Mouse (Mus musculus) heart, embryonic 16.5 days (tissue): ENCODE results near the gene Csrp1. TPM values are rescaled to one million over a fixed set of nuclear protein-coding genes. Genes with fewer than 3 reads are reported as not detected.

ENCODE experiments used
- ATAC-seq: fragments of 200-750 bp; cut with Nextera tagmentation; replicated peaks from 2 replicates; pipeline ENCODE4 v1.8.0; 2017; ENCODE audit warnings: moderate number of reproducible peaks; ENCODE audit not compliant: insufficient read depth, low FRiP score; ENCODE audit errors: extremely low read depth
- H3K27ac ChIP-seq: fragments of 300-500 bp; sonication (generic); 2 replicates; pipeline ENCODE4 v1.5.1; 2014; ENCODE audit warnings: mild to moderate bottlenecking, low read length, control low read depth, moderate library complexity
- H3K27me3 ChIP-seq: fragments of 300-500 bp; sonication (generic); 2 replicates; pipeline ENCODE4 v1.6.1; 2014; ENCODE audit warnings: low read length, mixed read lengths; ENCODE audit not compliant: control insufficient read depth, insufficient read depth
- H3K36me3 ChIP-seq: fragments of 300-500 bp; sonication (generic); 2 replicates; pipeline ENCODE4 v1.6.1; 2014; ENCODE audit not compliant: control insufficient read depth, insufficient read depth
- H3K4me1 ChIP-seq: fragments of 300-500 bp; sonication (generic); 2 replicates; pipeline ENCODE4 v1.6.1; 2014; ENCODE audit warnings: low read length, mixed read lengths; ENCODE audit not compliant: control insufficient read depth, insufficient read depth
- H3K4me2 ChIP-seq: fragments of 300-500 bp; sonication (generic); 2 replicates; pipeline ENCODE4 v1.6.1; 2014; ENCODE audit warnings: low read depth, mild to moderate bottlenecking, control low read depth, low read length
- H3K4me3 ChIP-seq: fragments of 300-500 bp; sonication (generic); 2 replicates; pipeline ENCODE4 v1.5.1; 2014; ENCODE audit warnings: mild to moderate bottlenecking, control low read depth, low read length
- H3K9ac ChIP-seq: fragments of 300-500 bp; sonication (generic); 2 replicates; pipeline ENCODE4 v1.6.1; 2014; ENCODE audit warnings: low read length, control low read depth
- H3K9me3 ChIP-seq: fragments of 300-500 bp; sonication (generic); replicated peaks from 2 replicates; pipeline ENCODE4 v1.6.1; 2016; ENCODE audit warnings: low read length; ENCODE audit not compliant: control insufficient read depth
- WGBS: fragments of 180-500 bp; shearing (Covaris S2); extraction: QIAGEN DNeasy Blood & Tissue Kit; methylation state at CpG from one replicate; pipeline ENCODE4 v1.1.7; 2014; 5-methylcytosine and 5-hydroxymethylcytosine counted together
- polyA plus RNA-seq: library from polyadenylated mRNA; unstranded; fragments of >200 nt; fragmentation: Nextera tagmentation; extraction: Ambion mirVana; gene quantifications from 2 replicates; pipeline ENCODE4 v1.2.1, GENCODE M21; 2015

The Csrp1 gene
- polyA plus RNA-seq, 1 experiment from 2014 or later: 160 TPM

GRCm38 (mm10) chr1:135701314-135701713, 18.5 kb upstream of the Csrp1 start:
- ATAC-seq: no peak
- Histone ChIP-seq H3K27ac (no peak overlapping the region), H3K27me3 (no peaks in the 10 kb centered on the region), H3K9me3 (no peaks in the 10 kb centered on the region), H3K36me3 (no peaks in the 10 kb centered on the region), H3K4me2 (no peak overlapping the region), H3K4me1 (peaks cover 18% of the 10 kb centered on the region), H3K9ac (no peak overlapping the region), H3K4me3 (no peak overlapping the region)
- 50% methylated on average over 3 of the region's 3 CpGs for WGBS

- 61% methylated on average over 2 of the region's 2 CpGs for WGBS
- H3K4me3 ChIP-seq: no peak overlapping the region
- no peak overlapping the region for H3K27ac ChIP-seq
- H3K36me3 ChIP-seq: no peaks in the 10 kb centered on the region
- no peak for ATAC-seq
- no peaks in the 10 kb centered on the region for H3K9me3 ChIP-seq
- H3K9ac ChIP-seq: no peak overlapping the region
- H3K4me1 ChIP-seq: peaks cover 18% of the 10 kb centered on the region
- no peak overlapping the region for H3K4me2 ChIP-seq
- H3K27me3 ChIP-seq: no peaks in the 10 kb centered on the region
Observed at GRCm38 (mm10) chr1:135702722-135703121, 17.1 kb upstream of the Csrp1 start.

- H3K4me1 ChIP-seq: peaks cover 7% of the 10 kb centered on the region
- no peak overlapping the region for H3K9ac ChIP-seq
- no peaks in the 10 kb centered on the region for H3K9me3 ChIP-seq
- no peak overlapping the region for H3K4me2 ChIP-seq
- H3K4me3 ChIP-seq: no peak overlapping the region
- ATAC-seq: no peak
- no peak overlapping the region for H3K27ac ChIP-seq
- H3K36me3 ChIP-seq: no peaks in the 10 kb centered on the region
- 67% methylated on average over 3 of the region's 3 CpGs for WGBS
- H3K27me3 ChIP-seq: no peaks in the 10 kb centered on the region
Observed at GRCm38 (mm10) chr1:135704317-135704821, 15.5 kb upstream of the Csrp1 start.

GRCm38 (mm10) chr1:135708369-135708768, 11.5 kb upstream of the Csrp1 start:
- H3K36me3 ChIP-seq: no peaks in the 10 kb centered on the region
- no peak overlapping the region for H3K4me3 ChIP-seq
- no peak overlapping the region for H3K27ac ChIP-seq
- WGBS: 53% methylated on average over 4 of the region's 4 CpGs
- H3K9me3 ChIP-seq: no peaks in the 10 kb centered on the region
- no peak overlapping the region for H3K9ac ChIP-seq
- H3K4me2 ChIP-seq: peak overlapping the region; percentile 22
- H3K4me1 ChIP-seq: peaks cover 9% of the 10 kb centered on the region
- no peak for ATAC-seq
- H3K27me3 ChIP-seq: no peaks in the 10 kb centered on the region

GRCm38 (mm10) chr1:135711126-135711525, 8.7 kb upstream of the Csrp1 start:
- peaks cover 26% of the 10 kb centered on the region for H3K4me1 ChIP-seq
- no peaks in the 10 kb centered on the region for H3K9me3 ChIP-seq
- H3K27ac ChIP-seq: peak overlapping the region; percentile 23; the same call in 1 of the 2 replicates
- WGBS: 15% methylated on average over 7 of the region's 7 CpGs
- no peak overlapping the region for H3K9ac ChIP-seq
- ATAC-seq: peak; percentile 62; the same call in 1 of the 2 replicates
- H3K4me2 ChIP-seq: no peak overlapping the region
- H3K36me3 ChIP-seq: no peaks in the 10 kb centered on the region
- H3K4me3 ChIP-seq: no peak overlapping the region
- H3K27me3 ChIP-seq: no peaks in the 10 kb centered on the region

- no peaks in the 10 kb centered on the region for H3K36me3 ChIP-seq
- ATAC-seq: no peak
- H3K4me1 ChIP-seq: peaks cover 26% of the 10 kb centered on the region
- no peaks in the 10 kb centered on the region for H3K9me3 ChIP-seq
- H3K9ac ChIP-seq: peak overlapping the region; percentile 3; the same call in 1 of the 2 replicates
- H3K27ac ChIP-seq: peak overlapping the region; percentile 85
- no peak overlapping the region for H3K4me2 ChIP-seq
- WGBS: 57% methylated on average over 9 of the region's 9 CpGs
- no peak overlapping the region for H3K4me3 ChIP-seq
- no peaks in the 10 kb centered on the region for H3K27me3 ChIP-seq
Observed at GRCm38 (mm10) chr1:135714028-135714815, 5.6 kb upstream of the Csrp1 start.

GRCm38 (mm10) chr1:135714901-135715609, 4.8 kb upstream of the Csrp1 start:
- Histone ChIP-seq H3K9ac (no peak overlapping the region), H3K9me3 (no peaks in the 10 kb centered on the region), H3K36me3 (no peaks in the 10 kb centered on the region), H3K27me3 (no peaks in the 10 kb centered on the region), H3K4me2 (no peak overlapping the region), H3K27ac (peak overlapping the region; percentile 85), H3K4me3 (no peak overlapping the region), H3K4me1 (peaks cover 30% of the 10 kb centered on the region)
- 27% methylated on average over 3 of the region's 3 CpGs for WGBS
- ATAC-seq: peak; percentile 61

- no peaks in the 10 kb centered on the region for H3K36me3 ChIP-seq
- H3K9ac ChIP-seq: peak overlapping the region; percentile 10; the same call in 1 of the 2 replicates
- H3K9me3 ChIP-seq: no peaks in the 10 kb centered on the region
- peaks cover 20% of the 10 kb centered on the region for H3K4me1 ChIP-seq
- H3K27me3 ChIP-seq: no peaks in the 10 kb centered on the region
- H3K4me2 ChIP-seq: peak overlapping the region; percentile 29
- ATAC-seq: 0 out of 2 replicates have a peak, but pooled peaks have one; percentile 28
- WGBS: 20% methylated on average over 9 of the region's 9 CpGs
- no peak overlapping the region; the same call in 1 of the 2 replicates for H3K27ac ChIP-seq
- H3K4me3 ChIP-seq: no peak overlapping the region
Observed at GRCm38 (mm10) chr1:135719486-135719885, 375 bp upstream of the Csrp1 start.

- H3K27me3 ChIP-seq: no peaks in the 10 kb centered on the region
- no peak overlapping the region for H3K9ac ChIP-seq
Observed at GRCm38 (mm10) chr1:135723016-135723415, 3.2 kb downstream of the Csrp1 start.

More at GRCm38 (mm10) chr1:135723016-135723415, 3.2 kb downstream of the Csrp1 start:
- Histone ChIP-seq H3K4me3 (no peak overlapping the region), H3K4me2 (no peak overlapping the region), H3K9me3 (no peaks in the 10 kb centered on the region), H3K36me3 (no peaks in the 10 kb centered on the region), H3K27ac (no peak overlapping the region), H3K4me1 (peaks cover 19% of the 10 kb centered on the region)
- ATAC-seq: no peak
- WGBS: 71% methylated on average over 1 of the region's 1 CpGs
